Mouse (Mus musculus) liver, postnatal 0 days (tissue): ENCODE results near the gene Aste1.

Experiments used
- CTCF ChIP-seq: sonication (generic); IDR thresholded peaks from 2 replicates; pipeline ENCODE4 v1.5.1; 2016; ENCODE audit warnings: antibody characterized with exemption, low read depth
- EP300 ChIP-seq: IDR thresholded peaks from 2 replicates; pipeline ENCODE4 v1.6.1; 2016; ENCODE audit warnings: antibody characterized with exemption, low read depth, mild to moderate bottlenecking

DNA sequence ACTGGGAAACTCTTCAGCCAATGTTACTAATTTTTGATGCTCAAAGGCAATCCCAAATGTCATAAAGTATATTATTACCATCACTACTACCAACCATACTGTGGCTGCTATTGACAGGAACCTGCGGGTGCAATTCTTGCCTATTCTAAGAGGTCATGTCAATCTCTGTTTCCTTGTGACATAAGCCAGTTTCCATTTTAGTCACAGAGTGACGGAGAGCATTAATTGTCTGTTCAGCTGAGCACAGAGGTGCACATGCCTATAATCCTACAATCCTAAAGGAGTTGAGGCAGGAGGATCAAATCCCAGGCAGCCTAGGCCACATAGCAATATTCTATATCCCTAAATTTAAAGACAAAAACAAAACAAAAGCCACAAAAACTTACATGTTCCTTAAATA is 33.0 kb upstream of the Aste1 start:
- TF ChIP-seq CTCF (no peak), EP300 (no peak)
